ENCODE assay signal across 8 mouse cellular contexts in genomic region chr6:119479343-119479875, GRCm38 (mm10). TPM values are rescaled to one million over a fixed set of nuclear protein-coding genes. Genes with fewer than 3 reads are reported as not detected.
A peak's percentile ranks its signal among the peaks of the same experiment; 100 is the strongest.
DNase-seq lines count a peak whose midpoint lies in the region; ATAC-seq lines count a peak whose summit lies in the region.

Fbxl14 (plus strand) TSS chr6:119479668.

- H3K27ac ChIP-seq in kidney, embryonic 14.5 days (ENCODE audit: low read depth, low read length): peak within 1 kb of the TSS; percentile 99
- H3K27ac ChIP-seq in hindbrain, embryonic 15.5 days (replicated peaks): peak within 1 kb of the TSS; percentile 97
- H3K27ac ChIP-seq in midbrain, embryonic 13.5 days: peak within 1 kb of the TSS; percentile 100

- peak within 1 kb of the TSS; percentile 93 for H3K9ac ChIP-seq in kidney, embryonic 14.5 days (ENCODE audit: low read depth, low read length)
- peak within 1 kb of the TSS; percentile 66 for H3K9ac ChIP-seq in hindbrain, embryonic 15.5 days
- peak within 1 kb of the TSS; percentile 96 for H3K9ac ChIP-seq in midbrain, embryonic 13.5 days (replicated peaks)

- under 1% methylated on average over 65 of the region's 101 CpGs for WGBS in kidney, embryonic 14.5 days
- under 1% methylated on average over 47 of the region's 101 CpGs for WGBS in hindbrain, embryonic 15.5 days
- WGBS in midbrain, embryonic 13.5 days: 1% methylated on average over 48 of the region's 101 CpGs

- H3K27me3 ChIP-seq in kidney, embryonic 14.5 days (ENCODE audit: control insufficient read depth, insufficient read depth, low read length): no peaks in the 10 kb centered on the region
- no peaks in the 10 kb centered on the region for H3K27me3 ChIP-seq in hindbrain, embryonic 15.5 days
- H3K27me3 ChIP-seq in midbrain, embryonic 13.5 days: no peaks in the 10 kb centered on the region

- H3K4me2 ChIP-seq in kidney, embryonic 14.5 days (replicated peaks; ENCODE audit: low read depth, low read length): peak within 1 kb of the TSS; percentile 92
- peak within 1 kb of the TSS; percentile 99 for H3K4me2 ChIP-seq in hindbrain, embryonic 15.5 days
- H3K4me2 ChIP-seq in midbrain, embryonic 13.5 days (replicated peaks): peak within 1 kb of the TSS; percentile 97

- H3K4me1 ChIP-seq in kidney, embryonic 14.5 days (ENCODE audit: control insufficient read depth, insufficient read depth, low read length): peaks cover 29% of the 10 kb centered on the region
- peaks cover 40% of the 10 kb centered on the region for H3K4me1 ChIP-seq in hindbrain, embryonic 15.5 days (replicated peaks)
- peaks cover 53% of the 10 kb centered on the region for H3K4me1 ChIP-seq in midbrain, embryonic 13.5 days (replicated peaks)

- ATAC-seq in kidney, embryonic 14.5 days (ENCODE audit: low FRiP score, low TSS enrichment): peak; percentile 83
- peak; percentile 91 for ATAC-seq in hindbrain, embryonic 15.5 days (ENCODE audit: low FRiP score, low read depth)
- peak; percentile 85 for ATAC-seq in midbrain, embryonic 13.5 days

- no peak for DNase-seq in kidney, adult 18-20 months
- DNase-seq in adrenal gland, postnatal 10 days: no peak
- DNase-seq in gastrocnemius, adult 8-10 months (ENCODE audit: low spot score in 2 of 2): peak in 1 of 2 experiments; percentile 33
- no peak for DNase-seq in left cerebral cortex, postnatal 4 days
- no peak for DNase-seq in ovary, postnatal 14 days (ENCODE audit: low spot score)

- intact Hi-C loops in left cerebral cortex, postnatal 4 days (cut with DNase I): no loop called here

- peak within 1 kb of the TSS; percentile 86 for H3K4me3 ChIP-seq in kidney, embryonic 14.5 days (ENCODE audit: low read length)
- peak within 1 kb of the TSS; percentile 76 for H3K4me3 ChIP-seq in hindbrain, embryonic 15.5 days
- H3K4me3 ChIP-seq in midbrain, embryonic 13.5 days (replicated peaks): peak within 1 kb of the TSS; percentile 98

- H3K9me3 ChIP-seq in kidney, embryonic 14.5 days (ENCODE audit: control insufficient read depth, low read length): no peaks in the 10 kb centered on the region
- H3K9me3 ChIP-seq in hindbrain, embryonic 15.5 days: no peaks in the 10 kb centered on the region
- H3K9me3 ChIP-seq in midbrain, embryonic 13.5 days: no peaks in the 10 kb centered on the region

- H3K36me3 ChIP-seq in kidney, embryonic 14.5 days (ENCODE audit: control insufficient read depth, insufficient read depth, low read length): peaks cover 15% of the 10 kb centered on the region; the same call in 1 of the 2 replicates
- H3K36me3 ChIP-seq in hindbrain, embryonic 15.5 days: 0 out of 2 replicates have a peak, but pooled peaks cover 3% of the 10 kb centered on the region
- peaks cover 19% of the 10 kb centered on the region; the same call in 1 of the 2 replicates for H3K36me3 ChIP-seq in midbrain, embryonic 13.5 days

RNA-seq across cellular contexts. Expression of gene Fbxl14, which starts in this region (rescaled TPM):
- polyA plus RNA-seq in kidney, embryonic 14.5 days (2014; fragmentation: Nextera tagmentation; extraction: Ambion mirVana): 7.2 and 9.6 TPM in 2 replicates
- total RNA-seq in adrenal gland, postnatal 10 days (2021): 10 to 100 TPM; 26.8 to 30.0 TPM
- total RNA-seq in gastrocnemius, adult 8-10 months (2022): 10 to 100 TPM; 10.2 to 13.8 (median 11.8) TPM
- polyA plus RNA-seq in hindbrain, embryonic 15.5 days (2015; fragmentation: Nextera tagmentation; extraction: Ambion mirVana): 2.3 and 2.4 TPM in 2 replicates
- 10 to 100 TPM; 28.0 to 28.5 TPM for total RNA-seq in left cerebral cortex, postnatal 4 days (2021)
- polyA plus RNA-seq in midbrain, embryonic 13.5 days (2015; fragmentation: Nextera tagmentation; extraction: Ambion mirVana): 3.5 and 4.1 TPM in 2 replicates
